Mouse (Mus musculus) ES-Bruce4 (cell line): ENCODE data around the gene Nupr1l. TPM values are rescaled to one million over a fixed set of nuclear protein-coding genes. Genes with fewer than 3 reads are reported as not detected.
A peak's percentile ranks its signal among the peaks of the same experiment; 100 is the strongest.
"Not testable (repeated sequence)": the region's sequence is repeated elsewhere in the genome, so short reads cannot be mapped to it uniquely, and the experiment has no call there.

Source experiments
- H3K27ac ChIP-seq: 2 replicates; pipeline ENCODE4 v1.5.1; 2012; ENCODE audit warnings: low read length, inconsistent platforms; ENCODE audit not compliant: insufficient read depth
- H3K27me3 ChIP-seq: 2 replicates; pipeline ENCODE4 v1.6.1; 2012; ENCODE audit warnings: mild to moderate bottlenecking, low read length, inconsistent platforms; ENCODE audit not compliant: control insufficient read depth, poor library complexity, insufficient read depth, severe bottlenecking
- H3K36me3 ChIP-seq: 2 replicates; pipeline ENCODE4 v1.6.1; 2012; ENCODE audit warnings: inconsistent platforms, mild to moderate bottlenecking, low read length, moderate library complexity; ENCODE audit not compliant: control insufficient read depth, poor library complexity, insufficient read depth, severe bottlenecking
- H3K4me1 ChIP-seq: one replicate; pipeline ENCODE4 v1.8.1; 2011; ENCODE audit warnings: low read length; ENCODE audit not compliant: control insufficient read depth, insufficient read depth
- H3K4me3 ChIP-seq: 2 replicates; pipeline ENCODE4 v1.5.1; 2011; ENCODE audit warnings: low read depth, mild to moderate bottlenecking, low read length
- H3K9ac ChIP-seq: 2 replicates; pipeline ENCODE4 v1.6.1; 2012; ENCODE audit warnings: low read depth, mild to moderate bottlenecking, inconsistent platforms; ENCODE audit not compliant: poor library complexity, severe bottlenecking
- H3K9me3 ChIP-seq: replicated peaks from 2 replicates; pipeline ENCODE4 v1.6.1; 2012; ENCODE audit warnings: mild to moderate bottlenecking, low read length, inconsistent platforms; ENCODE audit not compliant: control insufficient read depth, poor library complexity, insufficient read depth, severe bottlenecking
- CTCF ChIP-seq: IDR thresholded peaks from one replicate; pipeline ENCODE4 v1.8.1; 2011; ENCODE audit warnings: low read depth, low read length
- EP300 ChIP-seq: IDR thresholded peaks from 2 replicates; pipeline ENCODE4 v1.6.1; 2011; ENCODE audit warnings: low read depth, low read length; ENCODE audit not compliant: insufficient read depth
- POLR2A ChIP-seq: IDR thresholded peaks from one replicate; pipeline ENCODE4 v1.8.1; 2011; ENCODE audit warnings: low read length; ENCODE audit not compliant: insufficient read depth
- polyA plus RNA-seq: library from polyadenylated mRNA; stranded (reverse); fragments of >200 nt; gene quantifications from 2 replicates; pipeline ENCODE4 v1.2.4, GENCODE M21; 2011; ENCODE audit warnings: low read depth; ENCODE audit not compliant: missing spikeins, insufficient read depth, insufficient read length

Gene Nupr1l
- polyA plus RNA-seq, 1 experiment = 4.3 TPM

- TF ChIP-seq EP300 (no peak), POLR2A (peak; percentile 86), CTCF (no peak)
- Histone ChIP-seq H3K9me3 (no peaks in the 10 kb centered on the region), H3K27ac (peak within 1 kb of the TSS; percentile 69), H3K9ac (peak within 1 kb of the TSS; percentile 91), H3K27me3 (no peaks in the 10 kb centered on the region), H3K4me3 (peak within 1 kb of the TSS; percentile 86), H3K4me1 (no peaks in the 10 kb centered on the region), H3K36me3 (peaks cover 21% of the 10 kb centered on the region)
Measured at GRCm38 (mm10) chr5:129886911-129887636, 21.3 kb upstream of the Nupr1l start, which contains the start of gene Chchd2. Gene Chchd2 (minus strand): TSS chr5:129887470.

GRCm38 (mm10) chr5:129890390-129890789 lies 17.9 kb upstream of the Nupr1l start:
- H3K9ac ChIP-seq, H3K4me3 ChIP-seq, H3K9me3 ChIP-seq, H3K27ac ChIP-seq, H3K36me3 ChIP-seq, H3K4me1 ChIP-seq, H3K27me3 ChIP-seq: not testable (repeated sequence)

GRCm38 (mm10) chr5:129895198-129896088 lies 12.9 kb upstream of the Nupr1l start, which contains the start of gene Zbed5:
Gene Zbed5 (plus strand): TSS chr5:129895723.
- Histone ChIP-seq H3K27ac (no peak within 1 kb of the TSS), H3K9me3 (no peaks in the 10 kb centered on the region), H3K9ac (peak within 1 kb of the TSS; percentile 50), H3K36me3 (no peaks in the 10 kb centered on the region), H3K4me1 (peaks cover 1% of the 10 kb centered on the region), H3K27me3 (no peaks in the 10 kb centered on the region), H3K4me3 (peak within 1 kb of the TSS; percentile 78)
- TF ChIP-seq POLR2A (no peak), CTCF (no peak), EP300 (no peak)

GRCm38 (mm10) chr5:129898449-129898848 lies 9.9 kb upstream of the Nupr1l start, which contains the start of gene Phkg1:
Gene Phkg1 (minus strand): TSS chr5:129898549.
- H3K4me3 ChIP-seq = no peak within 1 kb of the TSS
- no peaks in the 10 kb centered on the region for H3K27me3 ChIP-seq
- H3K4me1 ChIP-seq = peaks cover 1% of the 10 kb centered on the region
- H3K9ac ChIP-seq = no peak within 1 kb of the TSS
- TF ChIP-seq POLR2A (no peak), CTCF (no peak), EP300 (no peak)
- H3K27ac ChIP-seq = no peak within 1 kb of the TSS
- H3K9me3 ChIP-seq = no peaks in the 10 kb centered on the region
- peaks cover 15% of the 10 kb centered on the region for H3K36me3 ChIP-seq

GRCm38 (mm10) chr5:129907775-129908174 lies 565 bp upstream of the Nupr1l start:
- no peaks in the 10 kb centered on the region for H3K27me3 ChIP-seq
- no peak overlapping the region for H3K27ac ChIP-seq
- peak overlapping the region; percentile 44 for H3K9ac ChIP-seq
- H3K9me3 ChIP-seq = no peaks in the 10 kb centered on the region
- peaks cover 3% of the 10 kb centered on the region for H3K36me3 ChIP-seq
- H3K4me3 ChIP-seq = no peak overlapping the region; the same call in 1 of the 2 replicates
- TF ChIP-seq CTCF (no peak), EP300 (no peak), POLR2A (no peak)
- no peaks in the 10 kb centered on the region for H3K4me1 ChIP-seq

- Histone ChIP-seq H3K27me3 (no peaks in the 10 kb centered on the region), H3K36me3 (no peaks in the 10 kb centered on the region), H3K9me3 (no peaks in the 10 kb centered on the region), H3K27ac (no peak overlapping the region), H3K9ac (peak overlapping the region; percentile 44), H3K4me3 (peak overlapping the region; percentile 96), H3K4me1 (no peaks in the 10 kb centered on the region)
- TF ChIP-seq EP300 = no peak
- no peak for TF ChIP-seq CTCF
- no peak for TF ChIP-seq POLR2A
Measured at GRCm38 (mm10) chr5:129909147-129909546, 807 bp downstream of the Nupr1l start.
